14 mouse cellular contexts compared by ENCODE assay signal in genomic region chr11:76341163-76341562, GRCm38 (mm10). TPM values are rescaled to one million over a fixed set of nuclear protein-coding genes. Genes with fewer than 3 reads are reported as not detected.
DNase-seq lines count a peak whose midpoint lies in the region; ATAC-seq and TF ChIP-seq lines count a peak whose summit lies in the region.
"Had no signal": no experiment of that assay in that cellular context is flagged by ENCODE, and none has a peak within 500 bp of the region (broad histone marks: within the 10 kb centered on the region; RNA-seq: fewer than 3 reads in every experiment).

No protein-coding gene starts in this region.

- H3K9ac ChIP-seq in kidney, embryonic 15.5 days = no peak overlapping the region

- no peak overlapping the region for H3K4me2 ChIP-seq in kidney, embryonic 15.5 days

- TF ChIP-seq CTCF in gastrocnemius, adult 2 months (IDR thresholded peaks at IDR 0.05) = no peak

- peak; percentile 13 for DNase-seq in gastrocnemius, adult 2 months
- no peak for DNase-seq in gastrocnemius, postnatal 36 days
- DNase-seq in kidney, adult 18-20 months = no peak
- DNase-seq in limb, embryonic 10.5 days (ENCODE audit: low spot score) = no peak
- no peak for DNase-seq in thymus, postnatal 4 days
- DNase-seq: cerebellum, adult 2 months; heart, adult 11 months; heart, postnatal 14 days; lung, postnatal 14 days; right cerebral cortex, postnatal 14 days had no signal

- H3K36me3 ChIP-seq in kidney, embryonic 15.5 days = no peaks in the 10 kb centered on the region
- H3K36me3 ChIP-seq in limb, embryonic 10.5 days = peaks cover 7% of the 10 kb centered on the region; the same call in 1 of the 2 replicates

- ATAC-seq in kidney, embryonic 15.5 days (replicated peaks; ENCODE audit: low FRiP score) = no peak
- ATAC-seq: activated CD4-positive, CD25-positive, alpha-beta regulatory T cell, adult 4 months; midbrain, embryonic 16.5 days had no signal

- intact Hi-C loops in gastrocnemius, adult 2 months (cut with DNase I) = no loop called here
- intact Hi-C loops in gastrocnemius, postnatal 36 days (cut with DNase I) = no loop called here

- H3K27me3 ChIP-seq in kidney, embryonic 15.5 days = no peaks in the 10 kb centered on the region
- no peaks in the 10 kb centered on the region for H3K27me3 ChIP-seq in limb, embryonic 10.5 days (ENCODE audit: low read depth, poor library complexity, severe bottlenecking)

- no peak overlapping the region for H3K27ac ChIP-seq in gastrocnemius, adult 2 months
- peak overlapping the region; percentile 45; the same call in 1 of the 2 replicates for H3K27ac ChIP-seq in kidney, embryonic 15.5 days
- H3K27ac ChIP-seq in brown adipose tissue, adult 24 weeks (replicated peaks; ENCODE audit: low read depth, low read length) = no peak overlapping the region
- peak overlapping the region; percentile 62; the same call in 1 of the 2 replicates for H3K27ac ChIP-seq in limb, embryonic 10.5 days

- no peaks in the 10 kb centered on the region for H3K9me3 ChIP-seq in kidney, embryonic 15.5 days (replicated peaks)
- no peaks in the 10 kb centered on the region for H3K9me3 ChIP-seq in limb, embryonic 10.5 days (replicated peaks)

- peak overlapping the region; percentile 24 for H3K4me3 ChIP-seq in gastrocnemius, adult 2 months
- H3K4me3 ChIP-seq in kidney, embryonic 15.5 days (replicated peaks) = no peak overlapping the region
- 0 out of 2 replicates have a peak overlapping the region, but pooled peaks have one; percentile 9 for H3K4me3 ChIP-seq in brown adipose tissue, adult 24 weeks (ENCODE audit: insufficient read depth, low read depth, low read length)
- H3K4me3 ChIP-seq in limb, embryonic 10.5 days = no peak overlapping the region

- WGBS in kidney, embryonic 15.5 days = 52% methylated on average over 14 of the region's 14 CpGs
- WGBS in limb, embryonic 10.5 days = 86% methylated on average over 14 of the region's 14 CpGs

- peaks cover 59% of the 10 kb centered on the region for H3K4me1 ChIP-seq in kidney, embryonic 15.5 days
- peaks cover 8% of the 10 kb centered on the region; the same call in 1 of the 2 replicates for H3K4me1 ChIP-seq in brown adipose tissue, adult 24 weeks (ENCODE audit: control insufficient read depth, insufficient read depth, insufficient read length, low read length)
- H3K4me1 ChIP-seq in limb, embryonic 10.5 days = peaks cover 55% of the 10 kb centered on the region

RNA-seq across cellular contexts. Expression of gene Nxn, which starts 57.8 kb away (rescaled TPM):
- total RNA-seq in gastrocnemius, adult 2 months (2021) = 10 to 100 TPM; 42.0 to 49.3 TPM
- 10 to 100 TPM; 26.3 to 37.3 TPM for total RNA-seq in gastrocnemius, postnatal 36 days (2021)
- polyA plus RNA-seq in kidney, embryonic 15.5 days (2015; fragmentation: Nextera tagmentation; extraction: Ambion mirVana) = 30.2 and 33.1 TPM in 2 replicates
- polyA plus RNA-seq in brown adipose tissue, adult 24 weeks (2012; ENCODE audit: insufficient read depth, insufficient read length, missing spikeins) = 2.0 and 3.6 TPM in 2 replicates
- 53.3 and 55.7 TPM in 2 replicates for polyA plus RNA-seq in limb, embryonic 10.5 days (2016; fragmentation: Nextera tagmentation; extraction: Ambion mirVana)

Comparison
In these comparisons a context has a peak if more than half of its experiments do, and no peak if none do; other contexts are left out.
1. H3K27ac ChIP-seq: peak in kidney, embryonic 15.5 days (single experiment) and limb, embryonic 10.5 days (single experiment); none in gastrocnemius, adult 2 months (single experiment) and brown adipose tissue, adult 24 weeks (single experiment).
2. H3K4me3 ChIP-seq: peak in gastrocnemius, adult 2 months (single experiment) and brown adipose tissue, adult 24 weeks (single experiment); none in kidney, embryonic 15.5 days (single experiment) and limb, embryonic 10.5 days (single experiment).